ENCODE assay signal across 18 mouse cellular contexts in genomic region chr10:94461871-94462270, GRCm38 (mm10).
DNase-seq lines count a peak whose midpoint lies in the region; ATAC-seq and TF ChIP-seq lines count a peak whose summit lies in the region.
"Had no signal": no experiment of that assay in that cellular context is flagged by ENCODE, and none has a peak within 500 bp of the region (broad histone marks: within the 10 kb centered on the region; RNA-seq: fewer than 3 reads in every experiment).

No protein-coding gene starts in this region.

- TF ChIP-seq EP300 in heart, adult 2 months (IDR thresholded peaks at IDR 0.05; ENCODE audit: insufficient read depth, low read depth, low read length) = no peak
- no peak for TF ChIP-seq EP300 in lung, postnatal 0 days (IDR thresholded peaks at IDR 0.05)

- intact Hi-C loops in heart, adult 2 months (cut with DNase I) = loop anchor here (2.0 kb wide), 4 partner anchors 19 to 53 kb away; no protein-coding TSS in a partner anchor

- DNase-seq in heart, adult 2 months = no peak
- DNase-seq in kidney, adult 2 months = peak; percentile 21
- no peak for DNase-seq in kidney, adult 18-20 months
- DNase-seq in lung, postnatal 0 days (ENCODE audit: low spot score) = no peak
- DNase-seq in lung, postnatal 36 days = no peak
- DNase-seq: cerebellum, adult 8-10 months; layer of hippocampus, postnatal 36 days; midbrain, embryonic 14.5 days; thymus, adult 18-20 months had no signal

- no peak overlapping the region for H3K9ac ChIP-seq in heart, adult 2 months (ENCODE audit: low read depth, low read length)
- no peak overlapping the region for H3K9ac ChIP-seq in heart, embryonic 11.5 days (ENCODE audit: low read depth, low read length)
- no peak overlapping the region for H3K9ac ChIP-seq in lung, postnatal 0 days (replicated peaks; ENCODE audit: low read depth)
- H3K9ac ChIP-seq: hindbrain, embryonic 15.5 days; limb, embryonic 13.5 days; liver, embryonic 15.5 days; neural tube, embryonic 13.5 days had no signal

- H3K4me1 ChIP-seq in heart, adult 2 months (ENCODE audit: control insufficient read depth, insufficient read depth, low read length) = peaks cover 28% of the 10 kb centered on the region
- H3K4me1 ChIP-seq in heart, embryonic 11.5 days (ENCODE audit: control insufficient read depth, insufficient read depth, low read length) = peaks cover 6% of the 10 kb centered on the region; the same call in 1 of the 2 replicates
- H3K4me1 ChIP-seq in kidney, adult 2 months (ENCODE audit: control insufficient read depth, insufficient read depth, low read length) = peaks cover 15% of the 10 kb centered on the region
- peaks cover 14% of the 10 kb centered on the region; the same call in 1 of the 2 replicates for H3K4me1 ChIP-seq in lung, postnatal 0 days (ENCODE audit: insufficient read depth, low read depth, low read length)
- H3K4me1 ChIP-seq: hindbrain, embryonic 15.5 days; liver, embryonic 15.5 days had no signal

- TF ChIP-seq CTCF in heart, adult 2 months (IDR thresholded peaks at IDR 0.05) = no peak
- TF ChIP-seq CTCF in kidney, adult 2 months (conservative IDR thresholded peaks at IDR 0.05; ENCODE audit: insufficient read depth, insufficient read length, low read depth, low read length) = no peak
- no peak for TF ChIP-seq CTCF in lung, postnatal 0 days (IDR thresholded peaks at IDR 0.05)

- no peak for ATAC-seq in heart, embryonic 11.5 days (replicated peaks; ENCODE audit: insufficient number of reproducible peaks, low FRiP score, low TSS enrichment)
- no peak for ATAC-seq in lung, postnatal 0 days
- no peak for ATAC-seq in inflammation-experienced regulatory T-cells, adult 6 months

- 75% methylated on average over 8 of the region's 8 CpGs for WGBS in heart, adult 2 months
- WGBS in heart, embryonic 11.5 days (ENCODE audit: insufficient replicate concordance) = 77% methylated on average over 8 of the region's 8 CpGs
- WGBS in kidney, adult 2 months = 71% methylated on average over 8 of the region's 8 CpGs
- 71% methylated on average over 8 of the region's 8 CpGs for WGBS in lung, postnatal 0 days

- H3K27ac ChIP-seq in heart, adult 2 months = peak overlapping the region; percentile 91
- no peak overlapping the region for H3K27ac ChIP-seq in heart, embryonic 11.5 days (ENCODE audit: low read depth, low read length)
- peak overlapping the region; percentile 22; the same call in 1 of the 2 replicates for H3K27ac ChIP-seq in kidney, adult 2 months (ENCODE audit: insufficient read depth, low read depth, low read length)
- peak overlapping the region; percentile 11; the same call in 1 of the 2 replicates for H3K27ac ChIP-seq in lung, postnatal 0 days (ENCODE audit: low read length)
- H3K27ac ChIP-seq: hindbrain, embryonic 15.5 days; kidney, postnatal 0 days; limb, embryonic 13.5 days; liver, embryonic 15.5 days; neural tube, embryonic 13.5 days had no signal

- no peak for TF ChIP-seq POLR2A in heart, adult 2 months (IDR thresholded peaks at IDR 0.05; ENCODE audit: insufficient read depth, low read depth, low read length)
- TF ChIP-seq POLR2A in kidney, adult 2 months (IDR thresholded peaks at IDR 0.05; ENCODE audit: low read depth, low read length) = no peak

- no peaks in the 10 kb centered on the region for H3K79me2 ChIP-seq in heart, adult 2 months (replicated peaks; ENCODE audit: control insufficient read depth, insufficient read depth, low read length)

- H3K4me3 ChIP-seq in heart, adult 2 months = no peak overlapping the region
- no peak overlapping the region for H3K4me3 ChIP-seq in heart, embryonic 11.5 days (ENCODE audit: low read depth, low read length)
- H3K4me3 ChIP-seq in kidney, adult 2 months (ENCODE audit: insufficient read depth, low read depth, low read length) = no peak overlapping the region
- H3K4me3 ChIP-seq in lung, postnatal 0 days (ENCODE audit: low read depth, low read length) = no peak overlapping the region
- H3K4me3 ChIP-seq: hindbrain, embryonic 15.5 days; layer of hippocampus, adult 2 months; limb, embryonic 13.5 days; liver, embryonic 15.5 days; neural tube, embryonic 13.5 days had no signal

- 0 out of 2 replicates have a peak, but pooled peaks cover 2% of the 10 kb centered on the region for H3K9me3 ChIP-seq in heart, embryonic 11.5 days (replicated peaks; ENCODE audit: control insufficient read depth, low read length)
- H3K9me3 ChIP-seq in lung, postnatal 0 days (ENCODE audit: low read length) = no peaks in the 10 kb centered on the region
- H3K9me3 ChIP-seq: hindbrain, embryonic 15.5 days; liver, embryonic 15.5 days; neural tube, embryonic 13.5 days had no signal

- H3K27me3 ChIP-seq in heart, adult 2 months (ENCODE audit: control insufficient read depth, insufficient read depth, low read length) = no peaks in the 10 kb centered on the region
- H3K27me3 ChIP-seq in heart, embryonic 11.5 days (ENCODE audit: control insufficient read depth, insufficient read depth, low read length) = no peaks in the 10 kb centered on the region
- H3K27me3 ChIP-seq in kidney, adult 2 months (replicated peaks; ENCODE audit: control insufficient read depth, insufficient read depth, low read length) = no peaks in the 10 kb centered on the region
- no peaks in the 10 kb centered on the region for H3K27me3 ChIP-seq in lung, postnatal 0 days (replicated peaks; ENCODE audit: insufficient read depth, low read length)
- H3K27me3 ChIP-seq: CH12.LX; hindbrain, embryonic 15.5 days; limb, embryonic 13.5 days; liver, embryonic 15.5 days; neural tube, embryonic 13.5 days had no signal

- peaks cover 13% of the 10 kb centered on the region for H3K36me3 ChIP-seq in heart, adult 2 months (ENCODE audit: control insufficient read depth, insufficient read depth, low read length)
- H3K36me3 ChIP-seq in heart, embryonic 11.5 days (ENCODE audit: control insufficient read depth, insufficient read depth, low read length) = no peaks in the 10 kb centered on the region
- H3K36me3 ChIP-seq in kidney, adult 2 months (ENCODE audit: control insufficient read depth, insufficient read depth, low read length) = no peaks in the 10 kb centered on the region
- H3K36me3 ChIP-seq in lung, postnatal 0 days (ENCODE audit: insufficient read depth, low read length) = no peaks in the 10 kb centered on the region
- H3K36me3 ChIP-seq: hindbrain, embryonic 15.5 days; limb, embryonic 13.5 days; liver, embryonic 15.5 days; neural tube, embryonic 13.5 days had no signal

- H3K4me2 ChIP-seq in heart, embryonic 11.5 days = no peak overlapping the region
- H3K4me2 ChIP-seq in lung, postnatal 0 days (replicated peaks; ENCODE audit: low read depth, low read length) = no peak overlapping the region
- H3K4me2 ChIP-seq: hindbrain, embryonic 15.5 days; limb, embryonic 13.5 days; liver, embryonic 15.5 days; neural tube, embryonic 13.5 days had no signal
